Mouse (Mus musculus): Measurements from ENCODE around the gene Csnk1d. TPM values are rescaled to one million over a fixed set of nuclear protein-coding genes. Genes with fewer than 3 reads are reported as not detected.

The Csnk1d gene
- 129 and 140 TPM in 2 replicates for polyA plus RNA-seq (2015; fragmentation: Nextera tagmentation; extraction: Ambion mirVana)

GRCm38 (mm10) chr11:120990951-120991526, at the start of gene Csnk1d:
Gene Csnk1d, minus strand, starts transcription at chr11:120991330.
- no peaks in the 10 kb centered on the region for H3K27me3 ChIP-seq
- ATAC-seq (replicated peaks; ENCODE audit: low FRiP score): peak; percentile 90
- peak within 1 kb of the TSS; percentile 80 for H3K4me2 ChIP-seq
- H3K4me3 ChIP-seq (replicated peaks): peak within 1 kb of the TSS; percentile 67
- H3K4me1 ChIP-seq: peaks cover 36% of the 10 kb centered on the region
- under 1% methylated on average over 59 of the region's 59 CpGs for WGBS
- H3K9me3 ChIP-seq (replicated peaks): no peaks in the 10 kb centered on the region
- H3K36me3 ChIP-seq: peaks cover 9% of the 10 kb centered on the region
- peak within 1 kb of the TSS; percentile 95 for H3K9ac ChIP-seq
- peak within 1 kb of the TSS; percentile 94 for H3K27ac ChIP-seq

GRCm38 (mm10) chr11:121039302-121039701, 48.2 kb upstream of the Csnk1d start, which contains the start of gene Cd7:
Gene Cd7, minus strand, starts transcription at chr11:121039418.
- Histone ChIP-seq H3K27ac (no peak within 1 kb of the TSS), H3K36me3 (no peaks in the 10 kb centered on the region), H3K9ac (no peak within 1 kb of the TSS), H3K4me3 (replicated peaks) (no peak within 1 kb of the TSS), H3K27me3 (no peaks in the 10 kb centered on the region), H3K4me2 (no peak within 1 kb of the TSS), H3K9me3 (replicated peaks) (no peaks in the 10 kb centered on the region), H3K4me1 (no peaks in the 10 kb centered on the region)
- 69% methylated on average over 5 of the region's 5 CpGs for WGBS
- ATAC-seq (replicated peaks; ENCODE audit: low FRiP score): no peak

- no peak for ATAC-seq (replicated peaks; ENCODE audit: low FRiP score)
- no peak overlapping the region for H3K4me2 ChIP-seq
- no peaks in the 10 kb centered on the region for H3K27me3 ChIP-seq
- no peak overlapping the region for H3K9ac ChIP-seq
- no peaks in the 10 kb centered on the region for H3K36me3 ChIP-seq
- no peaks in the 10 kb centered on the region for H3K4me1 ChIP-seq
- H3K4me3 ChIP-seq (replicated peaks): no peak overlapping the region
- WGBS: 89% methylated on average over 11 of the region's 11 CpGs
- H3K27ac ChIP-seq: no peak overlapping the region
- no peaks in the 10 kb centered on the region for H3K9me3 ChIP-seq (replicated peaks)
Measured at GRCm38 (mm10) chr11:121038366-121039240, 47.5 kb upstream of the Csnk1d start.

GRCm38 (mm10) chr11:121033118-121033517, 42.0 kb upstream of the Csnk1d start:
- Histone ChIP-seq H3K4me3 (replicated peaks) (no peak overlapping the region), H3K27me3 (no peaks in the 10 kb centered on the region), H3K4me1 (no peaks in the 10 kb centered on the region), H3K27ac (no peak overlapping the region), H3K36me3 (no peaks in the 10 kb centered on the region), H3K9me3 (replicated peaks) (no peaks in the 10 kb centered on the region), H3K4me2 (no peak overlapping the region), H3K9ac (no peak overlapping the region)
- no peak for ATAC-seq (replicated peaks; ENCODE audit: low FRiP score)
- 70% methylated on average over 5 of the region's 5 CpGs for WGBS

GRCm38 (mm10) chr11:121027259-121027658, 36.1 kb upstream of the Csnk1d start:
- Histone ChIP-seq H3K36me3 (no peaks in the 10 kb centered on the region), H3K4me3 (replicated peaks) (no peak overlapping the region), H3K27ac (no peak overlapping the region), H3K4me2 (no peak overlapping the region), H3K9me3 (replicated peaks) (no peaks in the 10 kb centered on the region), H3K4me1 (no peaks in the 10 kb centered on the region), H3K27me3 (no peaks in the 10 kb centered on the region), H3K9ac (no peak overlapping the region)
- no peak for ATAC-seq (replicated peaks; ENCODE audit: low FRiP score)
- 86% methylated on average over 7 of the region's 7 CpGs for WGBS

- Histone ChIP-seq H3K9ac (no peak overlapping the region), H3K36me3 (no peaks in the 10 kb centered on the region), H3K9me3 (replicated peaks) (no peaks in the 10 kb centered on the region), H3K4me2 (no peak overlapping the region), H3K27me3 (no peaks in the 10 kb centered on the region), H3K4me3 (replicated peaks) (no peak overlapping the region), H3K27ac (no peak overlapping the region), H3K4me1 (0 out of 2 replicates have a peak, but pooled peaks cover 4% of the 10 kb centered on the region)
- WGBS: 72% methylated on average over 6 of the region's 6 CpGs
- no peak for ATAC-seq (replicated peaks; ENCODE audit: low FRiP score)
Measured at GRCm38 (mm10) chr11:121024163-121024562, 33.0 kb upstream of the Csnk1d start.

GRCm38 (mm10) chr11:121019501-121019900, 28.4 kb upstream of the Csnk1d start:
- H3K9me3 ChIP-seq (replicated peaks): no peaks in the 10 kb centered on the region
- H3K4me3 ChIP-seq (replicated peaks): no peak overlapping the region
- no peak for ATAC-seq (replicated peaks; ENCODE audit: low FRiP score)
- H3K27ac ChIP-seq: no peak overlapping the region
- WGBS: 85% methylated on average over 5 of the region's 5 CpGs
- no peak overlapping the region for H3K9ac ChIP-seq
- H3K4me2 ChIP-seq: no peak overlapping the region
- no peaks in the 10 kb centered on the region for H3K36me3 ChIP-seq
- peaks cover 8% of the 10 kb centered on the region; the same call in 1 of the 2 replicates for H3K4me1 ChIP-seq
- H3K27me3 ChIP-seq: no peaks in the 10 kb centered on the region

GRCm38 (mm10) chr11:121017703-121018102, 26.6 kb upstream of the Csnk1d start:
- Histone ChIP-seq H3K4me2 (no peak overlapping the region), H3K36me3 (no peaks in the 10 kb centered on the region)
- peak; percentile 86; the same call in 1 of the 2 replicates for ATAC-seq (replicated peaks; ENCODE audit: low FRiP score)

GRCm38 (mm10) chr11:121015472-121015871, 24.3 kb upstream of the Csnk1d start:
- H3K9me3 ChIP-seq (replicated peaks): no peaks in the 10 kb centered on the region
- H3K4me2 ChIP-seq: no peak overlapping the region
- WGBS: 58% methylated on average over 6 of the region's 6 CpGs
- peaks cover 9% of the 10 kb centered on the region; the same call in 1 of the 2 replicates for H3K4me1 ChIP-seq
- H3K4me3 ChIP-seq (replicated peaks): no peak overlapping the region
- H3K9ac ChIP-seq: no peak overlapping the region
- no peaks in the 10 kb centered on the region for H3K36me3 ChIP-seq
- H3K27ac ChIP-seq: no peak overlapping the region
- no peak for ATAC-seq (replicated peaks; ENCODE audit: low FRiP score)
- H3K27me3 ChIP-seq: no peaks in the 10 kb centered on the region

More at GRCm38 (mm10) chr11:121017703-121018102, 26.6 kb upstream of the Csnk1d start:
- H3K4me1 ChIP-seq: peaks cover 9% of the 10 kb centered on the region; the same call in 1 of the 2 replicates
- no peak overlapping the region for H3K9ac ChIP-seq
- no peaks in the 10 kb centered on the region for H3K9me3 ChIP-seq (replicated peaks)
- no peaks in the 10 kb centered on the region for H3K27me3 ChIP-seq
- H3K27ac ChIP-seq: no peak overlapping the region
- 43% methylated on average over 3 of the region's 3 CpGs for WGBS
- no peak overlapping the region for H3K4me3 ChIP-seq (replicated peaks)

- Histone ChIP-seq H3K27me3 (no peaks in the 10 kb centered on the region), H3K4me2 (peak overlapping the region; percentile 44), H3K9ac (no peak overlapping the region), H3K4me1 (peaks cover 9% of the 10 kb centered on the region; the same call in 1 of the 2 replicates), H3K9me3 (replicated peaks) (no peaks in the 10 kb centered on the region), H3K4me3 (replicated peaks) (peak overlapping the region; percentile 26), H3K27ac (no peak overlapping the region), H3K36me3 (no peaks in the 10 kb centered on the region)
- WGBS: 50% methylated on average over 19 of the region's 19 CpGs
- no peak for ATAC-seq (replicated peaks; ENCODE audit: low FRiP score)
Measured at GRCm38 (mm10) chr11:121014896-121015300, 23.8 kb upstream of the Csnk1d start.

GRCm38 (mm10) chr11:121013656-121014055, 22.5 kb upstream of the Csnk1d start:
- Histone ChIP-seq H3K27ac (no peak overlapping the region), H3K27me3 (no peaks in the 10 kb centered on the region), H3K9me3 (replicated peaks) (no peaks in the 10 kb centered on the region), H3K4me1 (peaks cover 3% of the 10 kb centered on the region; the same call in 1 of the 2 replicates), H3K9ac (no peak overlapping the region), H3K4me2 (no peak overlapping the region), H3K36me3 (no peaks in the 10 kb centered on the region), H3K4me3 (replicated peaks) (no peak overlapping the region)
- no peak for ATAC-seq (replicated peaks; ENCODE audit: low FRiP score)
- 84% methylated on average over 7 of the region's 7 CpGs for WGBS
